8 mouse cellular contexts compared by ENCODE assay signal in genomic region chr7:111779504-111780242, GRCm38 (mm10). TPM values are rescaled to one million over a fixed set of nuclear protein-coding genes. Genes with fewer than 3 reads are reported as not detected.
DNase-seq lines count a peak whose midpoint lies in the region; ATAC-seq and TF ChIP-seq lines count a peak whose summit lies in the region.

TSS of gene Galnt18 (minus strand) at chr7:111779977.

- H3K4me1 ChIP-seq in embryonic facial prominence, embryonic 13.5 days, result peaks cover 27% of the 10 kb centered on the region
- H3K4me1 ChIP-seq in heart, adult 2 months (ENCODE audit: control insufficient read depth, insufficient read depth, low read length), result peaks cover 15% of the 10 kb centered on the region
- H3K4me1 ChIP-seq in midbrain, embryonic 10.5 days, result peaks cover 24% of the 10 kb centered on the region
- H3K4me1 ChIP-seq in small intestine, adult 2 months (ENCODE audit: control insufficient read depth, insufficient read depth, insufficient read length, low read length), result no peaks in the 10 kb centered on the region

- peak; percentile 95 for ATAC-seq in embryonic facial prominence, embryonic 13.5 days (ENCODE audit: insufficient number of reproducible peaks, insufficient read depth, low FRiP score, low TSS enrichment, low read depth)

- H3K9ac ChIP-seq in embryonic facial prominence, embryonic 13.5 days, result peak within 1 kb of the TSS; percentile 73
- peak within 1 kb of the TSS; percentile 70 for H3K9ac ChIP-seq in heart, adult 2 months (ENCODE audit: low read depth, low read length)

- no peaks in the 10 kb centered on the region for H3K36me3 ChIP-seq in embryonic facial prominence, embryonic 13.5 days
- no peaks in the 10 kb centered on the region for H3K36me3 ChIP-seq in heart, adult 2 months (ENCODE audit: control insufficient read depth, insufficient read depth, low read length)
- no peaks in the 10 kb centered on the region for H3K36me3 ChIP-seq in midbrain, embryonic 10.5 days
- H3K36me3 ChIP-seq in small intestine, adult 2 months (ENCODE audit: control insufficient read depth, insufficient read depth, low read length), result no peaks in the 10 kb centered on the region

- H3K79me2 ChIP-seq in heart, adult 2 months (replicated peaks; ENCODE audit: control insufficient read depth, insufficient read depth, low read length), result no peaks in the 10 kb centered on the region; the same call in 1 of the 2 replicates

- intact Hi-C loops in heart, adult 2 months (cut with DNase I), result loop anchor here (1.0 to 10.0 kb wide), 6 partner anchors 39 to 595 kb away; no protein-coding TSS in a partner anchor
- intact Hi-C loops in left cerebral cortex, postnatal 36 days (cut with DNase I), result loop anchor here (2.0 to 10.0 kb wide), 6 partner anchors 57 to 597 kb away; no protein-coding TSS in a partner anchor

- DNase-seq in adrenal gland, postnatal 4 days (ENCODE audit: low spot score in 2 of 2), result peak; percentile 83 to 84
- peak; percentile 96 to 97 for DNase-seq in heart, adult 2 months
- DNase-seq in kidney, adult 18-20 months, result peak; percentile 94
- DNase-seq in left cerebral cortex, postnatal 36 days (ENCODE audit: low spot score in 2 of 2), result peak; percentile 94
- DNase-seq in midbrain, embryonic 10.5 days (ENCODE audit: low spot score), result peak; percentile 92
- DNase-seq in B cell, adult 2 months, result no peak

- TF ChIP-seq CTCF in heart, adult 2 months (IDR thresholded peaks at IDR 0.05), result peak; percentile 52
- TF ChIP-seq CTCF in small intestine, adult 2 months (IDR thresholded peaks at IDR 0.05; ENCODE audit: extremely low read depth, insufficient read length, insufficient replicate concordance, low read depth, low read length), result no peak

- under 1% methylated on average over 52 of the region's 52 CpGs for WGBS in embryonic facial prominence, embryonic 13.5 days
- WGBS in heart, adult 2 months, result under 1% methylated on average over 50 of the region's 52 CpGs
- WGBS in midbrain, embryonic 10.5 days, result under 1% methylated on average over 52 of the region's 52 CpGs
- WGBS in small intestine, adult 2 months, result 2% methylated on average over 52 of the region's 52 CpGs

- no peak within 1 kb of the TSS for H3K27ac ChIP-seq in embryonic facial prominence, embryonic 13.5 days
- peak within 1 kb of the TSS; percentile 84 for H3K27ac ChIP-seq in heart, adult 2 months
- H3K27ac ChIP-seq in midbrain, embryonic 10.5 days (replicated peaks), result peak within 1 kb of the TSS; percentile 79
- H3K27ac ChIP-seq in small intestine, adult 2 months (ENCODE audit: insufficient read depth, low read depth, low read length), result no peak within 1 kb of the TSS

- TF ChIP-seq POLR2A in heart, adult 2 months (IDR thresholded peaks at IDR 0.05; ENCODE audit: insufficient read depth, low read depth, low read length), result peak; percentile 91
- no peak; the same call in 1 of the 2 replicates for TF ChIP-seq POLR2A in small intestine, adult 2 months (IDR thresholded peaks at IDR 0.05; ENCODE audit: low read depth, low read length)

- peak within 1 kb of the TSS; percentile 98 for H3K4me2 ChIP-seq in embryonic facial prominence, embryonic 13.5 days

- peak; percentile 71; the same call in 1 of the 2 replicates for TF ChIP-seq EP300 in heart, adult 2 months (IDR thresholded peaks at IDR 0.05; ENCODE audit: insufficient read depth, low read depth, low read length)

- H3K9me3 ChIP-seq in embryonic facial prominence, embryonic 13.5 days, result no peaks in the 10 kb centered on the region
- H3K9me3 ChIP-seq in midbrain, embryonic 10.5 days (replicated peaks), result no peaks in the 10 kb centered on the region

- peaks cover 38% of the 10 kb centered on the region for H3K27me3 ChIP-seq in embryonic facial prominence, embryonic 13.5 days
- H3K27me3 ChIP-seq in heart, adult 2 months (ENCODE audit: control insufficient read depth, insufficient read depth, low read length), result no peaks in the 10 kb centered on the region
- H3K27me3 ChIP-seq in midbrain, embryonic 10.5 days (ENCODE audit: low read depth, poor library complexity, severe bottlenecking), result peaks cover 45% of the 10 kb centered on the region
- 0 out of 2 replicates have a peak, but pooled peaks cover 4% of the 10 kb centered on the region for H3K27me3 ChIP-seq in small intestine, adult 2 months (ENCODE audit: control insufficient read depth, insufficient read depth, low read length)

- peak within 1 kb of the TSS; percentile 58 for H3K4me3 ChIP-seq in embryonic facial prominence, embryonic 13.5 days
- H3K4me3 ChIP-seq in heart, adult 2 months, result peak within 1 kb of the TSS; percentile 67
- peak within 1 kb of the TSS; percentile 67 for H3K4me3 ChIP-seq in midbrain, embryonic 10.5 days
- peak within 1 kb of the TSS; percentile 64 for H3K4me3 ChIP-seq in small intestine, adult 2 months (ENCODE audit: low read depth, low read length)

RNA-seq across cellular contexts. Expression of gene Galnt18, which starts in this region (rescaled TPM):
- 10 to 100 TPM; 27.9 to 33.5 TPM for total RNA-seq in adrenal gland, postnatal 4 days (2021)
- polyA plus RNA-seq in embryonic facial prominence, embryonic 13.5 days (2015; fragmentation: Nextera tagmentation; extraction: Ambion mirVana), result 20.2 and 21.7 TPM in 2 replicates
- total RNA-seq in heart, adult 2 months (2021), result 10 to 100 TPM; 11.4 to 13.6 TPM
- 12.1 and 16.6 TPM in 2 replicates for polyA plus RNA-seq in heart, adult 2 months (2012; rRNA removed)
- 10 to 100 TPM; 38.4 to 48.3 TPM for total RNA-seq in left cerebral cortex, postnatal 36 days (2021)
- polyA plus RNA-seq in midbrain, embryonic 10.5 days (2016; fragmentation: Nextera tagmentation; extraction: Ambion mirVana), result 6.6 and 6.8 TPM in 2 replicates
- 2.6 and 3.8 TPM in 2 replicates for polyA plus RNA-seq in small intestine, adult 2 months (2012; rRNA removed)

Comparison
In these comparisons a context has a peak if more than half of its experiments do, and no peak if none do; other contexts are left out.
1. DNase-seq: peak in adrenal gland, postnatal 4 days (2 of 2), heart, adult 2 months (2 of 2), kidney, adult 18-20 months (single experiment), left cerebral cortex, postnatal 36 days (2 of 2) and midbrain, embryonic 10.5 days (single experiment); none in B cell, adult 2 months (0 of 2).
2. H3K27ac ChIP-seq: peak in heart, adult 2 months (single experiment) and midbrain, embryonic 10.5 days (single experiment); none in embryonic facial prominence, embryonic 13.5 days (single experiment) and small intestine, adult 2 months (single experiment).
3. Peak in every context shown above with its lines, with median percentiles within 50 percentile points of each other: H3K4me3 ChIP-seq.